Mouse (Mus musculus): Measurements from ENCODE around the gene Fggy. TPM values are rescaled to one million over a fixed set of nuclear protein-coding genes. Genes with fewer than 3 reads are reported as not detected.

The Fggy gene
- polyA plus RNA-seq, 1 experiment from 2014 or later, result 9.0 TPM

DNA sequence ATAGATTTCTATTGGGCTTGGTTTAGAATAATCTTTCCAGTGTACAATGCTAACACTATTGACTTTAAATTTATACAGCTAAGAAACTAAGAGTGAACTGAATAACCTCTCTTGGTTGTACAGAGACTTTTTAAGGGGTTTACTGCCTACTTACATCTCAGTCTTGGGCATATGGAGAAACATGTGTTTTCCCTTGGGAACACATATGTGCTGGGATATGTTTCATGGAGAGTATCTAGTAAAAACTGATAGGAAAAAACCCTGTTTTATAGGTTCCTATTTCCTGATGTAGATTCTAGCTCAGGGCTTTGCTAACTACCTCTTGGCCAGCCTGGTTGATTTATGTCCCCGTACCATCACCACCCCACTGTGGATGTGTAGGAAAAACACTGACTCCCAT lies 155.5 kb downstream of the Fggy start:
- H3K27me3 ChIP-seq (replicated peaks), result no peaks in the 10 kb centered on the region
- H3K4me3 ChIP-seq, result no peak overlapping the region
- H3K9ac ChIP-seq, result no peak overlapping the region
- 90% methylated on average over 1 of the region's 1 CpGs for WGBS
- no peaks in the 10 kb centered on the region for H3K36me3 ChIP-seq
- no peak for ATAC-seq (ENCODE audit: low FRiP score, low read depth)
- H3K9me3 ChIP-seq, result no peaks in the 10 kb centered on the region
- H3K27ac ChIP-seq, result no peak overlapping the region
- no peak overlapping the region for H3K4me2 ChIP-seq (replicated peaks)
- H3K4me1 ChIP-seq, result no peaks in the 10 kb centered on the region

DNA sequence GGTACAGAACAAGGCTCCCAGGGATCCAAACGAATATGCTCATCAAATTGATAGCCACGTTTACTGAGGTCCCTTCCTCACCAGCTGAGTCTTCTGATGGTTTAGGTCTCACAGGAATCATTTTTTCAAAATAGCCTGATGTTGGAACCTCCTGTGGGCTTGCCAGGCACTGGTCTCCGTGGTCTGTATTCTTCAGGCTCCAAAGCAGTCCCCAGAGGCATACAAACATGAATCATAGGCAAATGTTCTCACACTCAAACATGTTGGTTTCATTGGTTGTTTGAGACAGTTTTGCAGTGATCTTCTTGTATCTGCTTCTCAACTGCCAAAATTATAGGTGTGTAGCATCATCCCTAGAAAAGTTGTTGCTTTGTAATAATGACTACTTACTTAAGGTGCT lies 156.0 kb downstream of the Fggy start:
- no peaks in the 10 kb centered on the region for H3K9me3 ChIP-seq
- WGBS, result 66% methylated on average over 3 of the region's 3 CpGs
- no peak overlapping the region for H3K4me2 ChIP-seq (replicated peaks)
- H3K4me1 ChIP-seq, result no peaks in the 10 kb centered on the region
- no peak for ATAC-seq (ENCODE audit: low FRiP score, low read depth)
- H3K27me3 ChIP-seq (replicated peaks), result no peaks in the 10 kb centered on the region
- no peaks in the 10 kb centered on the region for H3K36me3 ChIP-seq
- H3K4me3 ChIP-seq, result no peak overlapping the region
- H3K9ac ChIP-seq, result no peak overlapping the region
- H3K27ac ChIP-seq, result no peak overlapping the region

DNA sequence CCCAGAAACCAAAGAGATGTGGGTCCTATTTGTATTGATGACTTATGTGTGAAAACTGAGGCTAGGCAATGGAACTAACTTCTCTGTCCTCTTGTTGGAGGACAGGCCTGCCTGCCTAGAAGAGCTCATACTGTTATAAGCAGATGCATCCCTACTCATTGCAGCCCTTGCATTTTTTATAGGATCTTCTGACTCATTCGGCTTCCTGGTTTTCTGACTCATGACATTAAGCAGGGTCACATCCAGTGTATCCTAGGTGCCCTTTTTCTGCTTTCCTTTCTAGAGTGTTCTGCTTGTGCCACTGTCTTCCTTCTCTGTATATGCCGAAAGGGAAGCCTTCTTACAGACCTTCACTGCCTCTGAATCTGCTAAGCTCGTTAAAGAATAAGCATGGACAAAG lies 158.8 kb downstream of the Fggy start:
- no peaks in the 10 kb centered on the region for H3K36me3 ChIP-seq
- WGBS, result 80% methylated on average over 3 of the region's 3 CpGs
- no peak for ATAC-seq (ENCODE audit: low FRiP score, low read depth)
- no peaks in the 10 kb centered on the region for H3K27me3 ChIP-seq (replicated peaks)
- H3K4me1 ChIP-seq, result no peaks in the 10 kb centered on the region
- no peak overlapping the region for H3K4me2 ChIP-seq (replicated peaks)
- no peak overlapping the region for H3K27ac ChIP-seq
- no peak overlapping the region for H3K4me3 ChIP-seq
- H3K9me3 ChIP-seq, result no peaks in the 10 kb centered on the region
- no peak overlapping the region for H3K9ac ChIP-seq

DNA sequence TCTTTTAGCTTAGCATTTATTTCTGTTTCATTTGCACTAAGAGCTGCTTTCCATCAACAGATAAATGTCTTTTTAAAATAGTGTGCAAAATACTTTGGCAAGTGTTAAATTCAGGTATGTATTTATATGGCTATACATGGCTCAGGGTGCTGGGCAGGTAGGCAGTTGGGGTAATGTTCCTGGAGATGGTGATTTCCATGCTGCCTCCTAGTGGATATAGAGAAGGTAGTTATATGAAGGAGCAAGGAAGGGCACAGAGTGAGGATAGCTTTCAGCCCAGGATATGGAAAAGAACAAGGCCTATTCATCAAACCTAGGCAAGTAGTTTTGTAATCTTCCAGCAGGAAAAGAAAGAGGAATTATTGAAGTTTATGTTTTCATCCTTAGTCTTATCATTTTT lies 166.3 kb downstream of the Fggy start:
- Histone ChIP-seq H3K4me2 (replicated peaks) (no peak overlapping the region), H3K36me3 (no peaks in the 10 kb centered on the region), H3K9ac (no peak overlapping the region), H3K4me3 (no peak overlapping the region), H3K9me3 (no peaks in the 10 kb centered on the region), H3K4me1 (no peaks in the 10 kb centered on the region), H3K27ac (no peak overlapping the region), H3K27me3 (replicated peaks) (no peaks in the 10 kb centered on the region)
- ATAC-seq (ENCODE audit: low FRiP score, low read depth), result no peak

DNA sequence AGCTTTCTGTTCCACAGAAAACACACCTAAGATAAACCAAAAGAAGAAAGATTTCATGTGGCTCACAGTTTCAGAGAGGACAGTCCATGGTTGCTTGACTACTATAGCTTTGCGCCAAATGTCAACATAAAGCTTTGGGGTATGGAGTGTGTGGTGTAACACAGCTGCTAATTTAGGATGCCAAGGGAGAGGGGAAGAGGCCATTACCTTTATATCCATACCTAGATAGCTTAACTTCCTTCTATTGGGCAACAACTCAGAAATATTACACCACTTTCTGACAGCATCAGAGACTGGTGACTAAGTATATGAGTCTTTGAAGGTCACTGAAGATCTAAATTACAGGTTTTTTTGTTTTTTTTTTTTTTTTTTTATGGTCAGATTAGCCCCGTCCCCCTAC lies 169.1 kb downstream of the Fggy start:
- Histone ChIP-seq H3K9me3 (no peaks in the 10 kb centered on the region), H3K4me3 (no peak overlapping the region), H3K36me3 (no peaks in the 10 kb centered on the region), H3K4me1 (no peaks in the 10 kb centered on the region), H3K4me2 (replicated peaks) (no peak overlapping the region), H3K9ac (no peak overlapping the region), H3K27ac (no peak overlapping the region), H3K27me3 (replicated peaks) (no peaks in the 10 kb centered on the region)
- WGBS, result 92% methylated on average over 2 of the region's 2 CpGs
- ATAC-seq (ENCODE audit: low FRiP score, low read depth), result no peak

DNA sequence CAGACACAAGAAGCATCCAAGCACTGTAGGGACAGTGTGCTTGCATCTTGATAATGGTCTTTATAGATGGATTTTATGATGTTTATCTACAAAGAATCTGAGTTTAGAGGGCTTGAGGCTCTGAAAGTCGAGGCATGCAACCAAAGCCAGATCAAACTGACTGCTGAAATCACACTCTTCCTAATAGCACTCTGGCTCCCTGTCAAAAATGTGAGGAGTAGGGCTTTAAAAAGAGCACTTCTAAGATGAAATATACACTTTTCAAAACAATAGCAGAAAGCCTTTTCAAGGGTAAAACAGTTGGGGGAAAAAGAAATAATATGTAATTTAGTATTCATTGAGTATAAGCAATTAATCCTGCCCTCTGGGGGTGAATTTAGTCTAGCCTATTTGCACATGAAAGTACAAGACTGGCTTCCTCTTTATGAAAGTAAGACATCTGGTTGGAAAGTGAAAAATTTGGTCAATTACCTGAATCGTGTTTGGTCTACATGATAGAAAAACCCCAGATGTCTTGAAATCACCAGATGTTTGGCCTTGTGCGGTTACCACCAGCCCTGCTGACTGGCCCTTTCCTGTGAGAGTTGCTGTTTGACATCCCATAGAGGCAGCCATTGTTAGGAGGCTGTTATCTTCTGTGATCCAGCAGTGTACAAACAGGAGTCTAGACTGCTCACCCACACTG lies 172.0 kb downstream of the Fggy start:
- WGBS, result 55% methylated on average over 3 of the region's 3 CpGs
- no peak overlapping the region for H3K9ac ChIP-seq
- no peaks in the 10 kb centered on the region for H3K9me3 ChIP-seq
- H3K27ac ChIP-seq, result no peak overlapping the region
- H3K27me3 ChIP-seq (replicated peaks), result no peaks in the 10 kb centered on the region
- H3K36me3 ChIP-seq, result no peaks in the 10 kb centered on the region
- H3K4me1 ChIP-seq, result peaks cover 9% of the 10 kb centered on the region
- no peak overlapping the region for H3K4me3 ChIP-seq
- no peak overlapping the region for H3K4me2 ChIP-seq (replicated peaks)
- ATAC-seq (ENCODE audit: low FRiP score, low read depth), result no peak

DNA sequence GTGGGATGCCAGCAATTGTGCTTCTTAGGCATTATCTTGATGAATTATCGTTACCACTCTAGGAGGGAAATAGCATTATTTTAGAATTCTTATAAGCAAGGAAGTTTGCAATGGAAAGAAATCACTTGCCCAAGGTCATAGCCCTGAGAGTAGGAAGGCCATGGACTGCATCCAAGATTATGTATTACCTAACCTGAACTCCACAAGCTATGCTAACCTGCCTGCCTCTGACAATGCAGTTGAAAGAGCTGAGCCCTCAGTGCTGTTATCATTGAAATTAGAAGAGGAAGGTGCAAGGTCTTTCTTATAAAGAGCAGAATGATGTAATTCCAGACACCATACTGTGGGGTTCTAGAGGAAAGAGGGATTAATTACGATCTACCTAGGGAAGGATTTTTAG lies 173.8 kb downstream of the Fggy start:
- no peaks in the 10 kb centered on the region for H3K36me3 ChIP-seq
- H3K9me3 ChIP-seq, result no peaks in the 10 kb centered on the region
- H3K4me1 ChIP-seq, result peaks cover 9% of the 10 kb centered on the region
- H3K27me3 ChIP-seq (replicated peaks), result no peaks in the 10 kb centered on the region
- WGBS, result 91% methylated on average over 2 of the region's 2 CpGs
- H3K27ac ChIP-seq, result no peak overlapping the region
- no peak overlapping the region for H3K9ac ChIP-seq
- no peak overlapping the region for H3K4me3 ChIP-seq
- ATAC-seq (ENCODE audit: low FRiP score, low read depth), result no peak
- no peak overlapping the region for H3K4me2 ChIP-seq (replicated peaks)

DNA sequence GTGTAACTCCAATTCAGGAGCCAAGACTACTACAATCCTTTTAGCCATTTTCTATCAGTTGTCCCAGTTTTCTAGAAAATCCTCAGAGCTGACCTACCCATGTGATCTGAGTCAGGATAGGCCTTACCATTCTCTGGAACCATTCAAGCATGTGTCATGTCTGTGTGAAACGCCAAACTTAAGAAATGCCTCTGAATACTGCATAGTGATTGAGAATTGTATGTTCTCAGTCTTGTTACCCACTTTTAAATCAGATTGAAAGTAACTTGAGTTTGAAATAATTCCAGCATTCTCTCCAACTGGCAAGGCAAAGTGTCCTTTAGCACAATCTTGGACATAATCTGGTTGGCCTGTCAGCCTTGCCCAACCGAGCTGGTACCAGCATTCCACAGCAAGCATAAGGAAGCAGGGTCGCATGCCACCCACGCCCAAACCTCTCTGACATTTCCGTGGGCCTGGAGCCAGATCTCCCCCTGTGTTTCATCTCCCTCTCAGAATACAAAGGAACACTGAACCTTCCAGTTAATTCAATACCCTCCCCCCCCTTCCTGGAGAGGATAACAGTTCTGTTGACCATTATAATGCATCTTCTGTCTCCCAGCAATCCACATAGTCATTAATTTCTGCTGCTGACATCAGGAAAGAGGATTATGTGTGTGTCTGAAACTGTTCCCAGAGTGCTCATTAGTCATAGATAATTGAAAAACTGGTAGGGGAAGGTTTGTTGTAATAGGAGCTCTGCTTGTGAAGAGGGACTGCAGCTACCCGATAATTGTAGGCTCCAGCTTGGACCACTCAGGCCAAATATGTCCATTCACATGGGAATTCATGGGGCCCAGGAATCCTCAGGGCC lies 176.3 kb downstream of the Fggy start:
- no peak overlapping the region for H3K4me2 ChIP-seq (replicated peaks)
- H3K27ac ChIP-seq, result no peak overlapping the region
- H3K9me3 ChIP-seq, result no peaks in the 10 kb centered on the region
- no peak overlapping the region for H3K4me3 ChIP-seq
- H3K27me3 ChIP-seq (replicated peaks), result no peaks in the 10 kb centered on the region
- no peaks in the 10 kb centered on the region for H3K36me3 ChIP-seq
- no peak overlapping the region for H3K9ac ChIP-seq
- ATAC-seq (ENCODE audit: low FRiP score, low read depth), result peak; percentile 85
- H3K4me1 ChIP-seq, result peaks cover 9% of the 10 kb centered on the region
- 28% methylated on average over 6 of the region's 6 CpGs for WGBS

DNA sequence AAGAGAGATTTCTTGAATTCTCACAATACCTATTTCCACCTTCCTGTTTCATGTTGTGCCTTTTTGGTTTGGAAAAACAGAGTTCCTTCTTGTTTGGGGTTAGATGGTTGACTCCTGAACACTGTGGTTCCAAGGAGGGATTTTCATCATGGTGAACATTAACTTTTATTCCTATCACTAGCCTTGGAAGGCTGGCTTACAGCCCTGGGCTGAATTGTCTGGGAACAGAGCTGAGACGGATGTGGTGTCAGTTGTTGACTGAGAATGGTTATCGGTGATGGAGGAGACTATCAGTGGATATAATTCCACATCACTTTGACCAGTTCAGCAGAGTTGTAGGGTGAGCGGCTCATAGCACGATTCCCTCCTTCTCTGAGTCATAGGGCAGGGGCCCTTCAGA lies 178.7 kb downstream of the Fggy start:
- Histone ChIP-seq H3K9ac (no peak overlapping the region), H3K4me1 (peaks cover 9% of the 10 kb centered on the region), H3K4me2 (replicated peaks) (no peak overlapping the region), H3K27ac (no peak overlapping the region), H3K27me3 (replicated peaks) (no peaks in the 10 kb centered on the region), H3K9me3 (no peaks in the 10 kb centered on the region), H3K36me3 (no peaks in the 10 kb centered on the region), H3K4me3 (no peak overlapping the region)
- 87% methylated on average over 4 of the region's 4 CpGs for WGBS
- ATAC-seq (ENCODE audit: low FRiP score, low read depth), result no peak

DNA sequence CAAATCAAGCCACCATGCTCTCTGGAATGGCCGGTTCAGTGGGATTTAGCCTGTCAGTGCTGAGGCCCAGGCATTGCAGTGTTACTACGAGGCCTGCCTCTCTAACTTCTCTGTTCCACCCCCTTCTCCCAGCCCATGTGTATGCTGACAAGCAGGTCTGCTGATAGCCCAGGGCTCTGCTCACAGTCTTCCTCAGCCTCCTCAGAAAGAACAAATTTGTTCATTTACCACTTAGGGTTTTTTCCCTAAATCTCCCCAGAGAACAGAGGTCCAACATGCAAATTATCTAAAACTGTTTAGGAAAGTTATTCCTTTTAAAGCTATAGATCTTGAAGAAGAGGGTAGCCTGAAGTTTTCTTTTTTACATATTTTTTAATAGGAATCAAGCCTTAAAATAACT lies 179.4 kb downstream of the Fggy start:
- no peak overlapping the region for H3K9ac ChIP-seq
- peaks cover 9% of the 10 kb centered on the region for H3K4me1 ChIP-seq
- no peak overlapping the region for H3K27ac ChIP-seq
- H3K36me3 ChIP-seq, result no peaks in the 10 kb centered on the region
- ATAC-seq (ENCODE audit: low FRiP score, low read depth), result no peak
- H3K9me3 ChIP-seq, result no peaks in the 10 kb centered on the region
- H3K4me2 ChIP-seq (replicated peaks), result no peak overlapping the region
- WGBS, result 75% methylated on average over 2 of the region's 2 CpGs
- H3K4me3 ChIP-seq, result no peak overlapping the region
- H3K27me3 ChIP-seq (replicated peaks), result no peaks in the 10 kb centered on the region

DNA sequence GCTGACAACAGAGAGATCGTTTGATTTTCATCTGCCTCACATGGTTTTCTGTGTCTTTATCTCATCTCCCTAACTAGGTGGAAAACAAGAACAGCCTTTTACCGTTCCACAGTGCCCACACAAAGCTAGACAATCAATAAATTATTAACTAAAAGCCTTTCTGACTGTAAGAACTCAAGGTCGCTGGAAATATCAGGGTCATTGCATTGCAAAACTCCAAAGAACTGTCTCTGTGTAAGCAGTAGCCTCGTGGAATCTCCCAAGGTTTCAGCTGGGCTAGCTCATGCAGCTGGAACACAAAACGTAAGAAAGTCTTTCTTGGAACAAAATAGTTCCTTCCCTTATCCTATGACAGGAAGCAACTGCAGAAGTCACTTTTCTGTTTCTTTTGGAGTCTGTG lies 180.9 kb downstream of the Fggy start:
- Histone ChIP-seq H3K9me3 (no peaks in the 10 kb centered on the region), H3K9ac (no peak overlapping the region), H3K4me2 (replicated peaks) (no peak overlapping the region), H3K4me3 (no peak overlapping the region), H3K27ac (no peak overlapping the region), H3K4me1 (peaks cover 9% of the 10 kb centered on the region), H3K27me3 (replicated peaks) (no peaks in the 10 kb centered on the region), H3K36me3 (no peaks in the 10 kb centered on the region)
- ATAC-seq (ENCODE audit: low FRiP score, low read depth), result no peak
- 24% methylated on average over 5 of the region's 5 CpGs for WGBS

DNA sequence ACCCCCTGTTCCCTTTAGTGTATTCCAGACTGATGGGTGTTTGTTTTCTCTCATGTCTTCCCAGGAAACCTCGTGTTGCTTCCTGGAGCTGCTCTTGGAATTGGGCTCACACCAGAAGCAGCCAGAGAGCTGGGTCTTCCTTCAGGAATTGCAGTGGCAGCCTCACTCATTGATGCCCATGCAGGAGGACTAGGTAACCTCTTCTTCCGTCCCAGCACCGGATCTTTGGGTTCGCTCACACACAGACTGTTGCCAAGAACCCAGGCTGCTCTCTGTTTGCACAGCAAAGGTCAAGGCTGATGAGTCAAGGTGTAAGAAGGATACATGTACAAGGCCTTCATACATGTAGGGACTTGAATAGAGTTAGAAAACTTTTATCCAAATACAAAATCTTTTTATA lies 181.4 kb downstream of the Fggy start:
- Histone ChIP-seq H3K9ac (no peak overlapping the region), H3K4me2 (replicated peaks) (no peak overlapping the region), H3K27ac (no peak overlapping the region), H3K4me3 (no peak overlapping the region), H3K9me3 (no peaks in the 10 kb centered on the region), H3K36me3 (no peaks in the 10 kb centered on the region), H3K4me1 (peaks cover 4% of the 10 kb centered on the region), H3K27me3 (replicated peaks) (no peaks in the 10 kb centered on the region)
- ATAC-seq (ENCODE audit: low FRiP score, low read depth), result no peak
- WGBS, result 63% methylated on average over 4 of the region's 4 CpGs
